Mouse (Mus musculus) liver, adult 2 months (tissue): Measurements from ENCODE around the gene Actr8.

ENCODE experiments used
- CTCF ChIP-seq: fragments of 200-500 bp; IDR thresholded peaks from 2 replicates; pipeline ENCODE4 v1.5.1; 2011; ENCODE audit warnings: low read depth, low read length, control low read depth
- POLR2A ChIP-seq: fragments of 200-500 bp; IDR thresholded peaks from 2 replicates; pipeline ENCODE4 v1.6.1; 2011; ENCODE audit warnings: low read length, control low read depth; ENCODE audit not compliant: insufficient read depth; ENCODE audit errors: extremely low read depth

- TF ChIP-seq POLR2A (no peak), CTCF (no peak)
These were observed 40.3 kb downstream of the Actr8 start for GRCm38 (mm10) chr14:30018463-30018801.
